Mouse (Mus musculus): ENCODE measurements around the gene Slc16a5. TPM values are rescaled to one million over a fixed set of nuclear protein-coding genes. Genes with fewer than 3 reads are reported as not detected.

Gene Slc16a5
- polyA plus RNA-seq, 1 experiment from 2014 or later, result 0.09 TPM

Small RNA genes within 50 kb of the gene (microRNA-seq; reads per million reads assigned to microRNA genes)
- gene Mir3968, result not detected

Other genes starting within 250 kb of the Slc16a5 start
- gene Grin2c, start 195.2 kb upstream of the Slc16a5 start, polyA plus RNA-seq (2015; fragmentation: Nextera tagmentation; extraction: Ambion mirVana), result 0.21 and 0.26 TPM in 2 replicates
- gene Fdxr, start 185.4 kb upstream of the Slc16a5 start, polyA plus RNA-seq (2015; fragmentation: Nextera tagmentation; extraction: Ambion mirVana), result 21.5 and 22.1 TPM in 2 replicates
- 0.96 and 1.0 TPM in 2 replicates for gene Fads6, start 164.8 kb upstream of the Slc16a5 start, polyA plus RNA-seq (2015; fragmentation: Nextera tagmentation; extraction: Ambion mirVana)
- 0.17 TPM in 1 of 2 replicates, not detected in the other for gene Otop2, start 155.3 kb upstream of the Slc16a5 start, polyA plus RNA-seq (2015; fragmentation: Nextera tagmentation; extraction: Ambion mirVana)
- 0.09 and 0.18 TPM in 2 replicates for gene Ush1g, start 140.4 kb upstream of the Slc16a5 start, polyA plus RNA-seq (2015; fragmentation: Nextera tagmentation; extraction: Ambion mirVana)
- 0.75 and 0.90 TPM in 2 replicates for gene Otop3, start 127.7 kb upstream of the Slc16a5 start, polyA plus RNA-seq (2015; fragmentation: Nextera tagmentation; extraction: Ambion mirVana)
- 67.0 and 67.2 TPM in 2 replicates for gene Hid1, start 94.7 kb upstream of the Slc16a5 start, polyA plus RNA-seq (2015; fragmentation: Nextera tagmentation; extraction: Ambion mirVana)
- 26.9 and 27.3 TPM in 2 replicates for gene Cdr2l, start 80.6 kb upstream of the Slc16a5 start, polyA plus RNA-seq (2015; fragmentation: Nextera tagmentation; extraction: Ambion mirVana)
- gene Mrpl58, start 58.7 kb upstream of the Slc16a5 start, polyA plus RNA-seq (2015; fragmentation: Nextera tagmentation; extraction: Ambion mirVana), result 182 and 191 TPM in 2 replicates
- gene Atp5h, start 42.5 kb upstream of the Slc16a5 start, polyA plus RNA-seq (2015; fragmentation: Nextera tagmentation; extraction: Ambion mirVana), result 782 and 789 TPM in 2 replicates
- gene Kctd2, start 42.3 kb upstream of the Slc16a5 start, polyA plus RNA-seq (2015; fragmentation: Nextera tagmentation; extraction: Ambion mirVana), result 32.3 and 34.8 TPM in 2 replicates
- gene Trim80, start 21.9 kb upstream of the Slc16a5 start, polyA plus RNA-seq (2015; fragmentation: Nextera tagmentation; extraction: Ambion mirVana), result not detected in 2 replicates
- 20.6 and 20.9 TPM in 2 replicates for gene Armc7, start 13.2 kb downstream of the Slc16a5 start, polyA plus RNA-seq (2015; fragmentation: Nextera tagmentation; extraction: Ambion mirVana)
- 98.4 and 108 TPM in 2 replicates for gene Nt5c, start 29.4 kb downstream of the Slc16a5 start, polyA plus RNA-seq (2015; fragmentation: Nextera tagmentation; extraction: Ambion mirVana)
- gene Jpt1, start 51.9 kb downstream of the Slc16a5 start, polyA plus RNA-seq (2015; fragmentation: Nextera tagmentation; extraction: Ambion mirVana), result 1,600 and 1,616 TPM in 2 replicates
- gene Sumo2, start 73.8 kb downstream of the Slc16a5 start, polyA plus RNA-seq (2015; fragmentation: Nextera tagmentation; extraction: Ambion mirVana), result 990 and 1,015 TPM in 2 replicates
- 106 and 118 TPM in 2 replicates for gene Nup85, start 102.0 kb downstream of the Slc16a5 start, polyA plus RNA-seq (2015; fragmentation: Nextera tagmentation; extraction: Ambion mirVana)
- gene Mrps7, start 141.5 kb downstream of the Slc16a5 start, polyA plus RNA-seq (2015; fragmentation: Nextera tagmentation; extraction: Ambion mirVana), result 70.0 and 74.3 TPM in 2 replicates
- gene Gga3, start 141.6 kb downstream of the Slc16a5 start, polyA plus RNA-seq (2015; fragmentation: Nextera tagmentation; extraction: Ambion mirVana), result 37.5 and 38.1 TPM in 2 replicates
- 11.2 and 12.9 TPM in 2 replicates for gene Mif4gd, start 150.5 kb downstream of the Slc16a5 start, polyA plus RNA-seq (2015; fragmentation: Nextera tagmentation; extraction: Ambion mirVana)
- 43.5 and 44.5 TPM in 2 replicates for gene Slc25a19, start 165.8 kb downstream of the Slc16a5 start, polyA plus RNA-seq (2015; fragmentation: Nextera tagmentation; extraction: Ambion mirVana)
- gene Grb2, start 246.1 kb downstream of the Slc16a5 start, polyA plus RNA-seq (2015; fragmentation: Nextera tagmentation; extraction: Ambion mirVana), result 173 and 176 TPM in 2 replicates

Measured in midbrain, embryonic 15.5 days (tissue).